Comparison of ENCODE assay signal across 8 mouse cellular contexts in the genomic region with DNA sequence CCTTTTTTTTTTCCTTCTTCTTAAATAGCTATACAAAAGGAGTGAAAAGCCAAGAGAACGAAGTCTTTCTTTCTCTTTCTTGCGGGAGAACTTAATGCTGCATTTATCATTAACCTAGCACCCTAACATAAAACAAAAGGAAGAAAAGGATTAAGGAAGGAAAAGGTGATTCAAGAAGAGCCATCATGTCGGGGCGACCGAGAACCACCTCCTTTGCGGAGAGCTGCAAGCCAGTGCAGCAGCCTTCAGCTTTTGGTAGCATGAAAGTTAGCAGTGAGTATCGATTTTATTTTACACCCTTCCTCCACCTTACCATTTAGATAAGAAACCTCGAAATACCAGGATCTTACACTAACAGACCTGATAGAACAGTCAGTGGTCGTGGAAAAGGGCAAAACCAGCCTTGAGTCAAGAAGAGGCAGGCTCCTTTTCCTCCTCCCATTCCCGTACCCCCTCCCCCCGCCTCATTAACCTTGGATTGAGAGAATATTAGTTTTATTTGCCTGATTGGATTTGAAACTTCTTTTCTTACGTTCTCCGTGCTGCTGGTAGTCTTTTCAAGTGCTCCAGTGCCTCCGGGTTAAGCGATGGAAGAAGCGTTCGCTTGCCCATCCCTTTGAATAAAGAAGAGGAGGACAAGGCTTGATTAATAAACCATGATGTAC. TPM values are rescaled to one million over a fixed set of nuclear protein-coding genes. Genes with fewer than 3 reads are reported as not detected.
A peak's percentile ranks its signal among the peaks of the same experiment; 100 is the strongest.
DNase-seq lines count a peak whose midpoint lies in the region; ATAC-seq lines count a peak whose summit lies in the region.

No protein-coding gene starts in this region.

- intact Hi-C loops in left cerebral cortex, postnatal 4 days (cut with DNase I) = loop anchor here (5.0 kb wide), 2 partner anchors 107 to 113 kb away; no protein-coding TSS in a partner anchor

- H3K4me1 ChIP-seq in brown adipose tissue, adult 24 weeks (ENCODE audit: control insufficient read depth, insufficient read depth, insufficient read length, low read length) = peaks cover 10% of the 10 kb centered on the region; the same call in 1 of the 2 replicates
- H3K4me1 ChIP-seq in heart, embryonic 15.5 days (replicated peaks) = peaks cover 30% of the 10 kb centered on the region
- peaks cover 46% of the 10 kb centered on the region for H3K4me1 ChIP-seq in liver, embryonic 15.5 days (replicated peaks)
- H3K4me1 ChIP-seq in stomach, embryonic 16.5 days (ENCODE audit: control insufficient read depth, insufficient read depth, low read length) = peaks cover 31% of the 10 kb centered on the region

- peak overlapping the region; percentile 78 for H3K4me2 ChIP-seq in heart, embryonic 15.5 days
- H3K4me2 ChIP-seq in liver, embryonic 15.5 days = peak overlapping the region; percentile 93
- peak overlapping the region; percentile 75 for H3K4me2 ChIP-seq in stomach, embryonic 16.5 days (ENCODE audit: low read depth, low read length)

- H3K36me3 ChIP-seq in heart, embryonic 15.5 days = no peaks in the 10 kb centered on the region
- H3K36me3 ChIP-seq in liver, embryonic 15.5 days (replicated peaks) = 0 out of 2 replicates have a peak, but pooled peaks cover 8% of the 10 kb centered on the region
- H3K36me3 ChIP-seq in stomach, embryonic 16.5 days (ENCODE audit: control insufficient read depth, insufficient read depth, low read length) = no peaks in the 10 kb centered on the region

- H3K9me3 ChIP-seq in heart, embryonic 15.5 days (replicated peaks) = no peaks in the 10 kb centered on the region
- H3K9me3 ChIP-seq in liver, embryonic 15.5 days (replicated peaks) = no peaks in the 10 kb centered on the region
- no peaks in the 10 kb centered on the region for H3K9me3 ChIP-seq in stomach, embryonic 16.5 days (replicated peaks; ENCODE audit: control insufficient read depth, low read length)

- 0% methylated on average over 17 of the region's 17 CpGs for WGBS in heart, embryonic 15.5 days
- WGBS in liver, embryonic 15.5 days (ENCODE audit: insufficient replicate concordance) = under 1% methylated on average over 17 of the region's 17 CpGs
- under 1% methylated on average over 17 of the region's 17 CpGs for WGBS in stomach, embryonic 16.5 days

- peak overlapping the region; percentile 80 for H3K4me3 ChIP-seq in brown adipose tissue, adult 24 weeks (ENCODE audit: insufficient read depth, low read depth, low read length)
- H3K4me3 ChIP-seq in heart, embryonic 15.5 days = peak overlapping the region; percentile 96
- peak overlapping the region; percentile 85 for H3K4me3 ChIP-seq in liver, embryonic 15.5 days (replicated peaks)
- H3K4me3 ChIP-seq in stomach, embryonic 16.5 days (replicated peaks; ENCODE audit: low read length) = peak overlapping the region; percentile 84

- H3K27me3 ChIP-seq in heart, embryonic 15.5 days = no peaks in the 10 kb centered on the region
- no peaks in the 10 kb centered on the region for H3K27me3 ChIP-seq in liver, embryonic 15.5 days
- H3K27me3 ChIP-seq in stomach, embryonic 16.5 days (ENCODE audit: control insufficient read depth, insufficient read depth, low read length) = no peaks in the 10 kb centered on the region

- DNase-seq in left cerebral cortex, postnatal 4 days = peak; percentile 10
- no peak for DNase-seq in left cerebral cortex, adult 8-10 months (ENCODE audit: low spot score in 2 of 2)
- DNase-seq in right cerebral cortex, postnatal 25 days = no peak
- no peak for DNase-seq in B cell, adult 2 months

- no peak for ATAC-seq in heart, embryonic 15.5 days (replicated peaks; ENCODE audit: insufficient number of reproducible peaks, insufficient read depth, low FRiP score, low read depth)
- ATAC-seq in liver, embryonic 15.5 days (ENCODE audit: insufficient read depth) = no peak
- ATAC-seq in stomach, embryonic 16.5 days (ENCODE audit: insufficient read depth, low FRiP score) = no peak

- H3K9ac ChIP-seq in heart, embryonic 15.5 days = peak overlapping the region; percentile 99
- peak overlapping the region; percentile 93 for H3K9ac ChIP-seq in liver, embryonic 15.5 days
- peak overlapping the region; percentile 72 for H3K9ac ChIP-seq in stomach, embryonic 16.5 days (ENCODE audit: low read length)

- peak overlapping the region; percentile 7 for H3K27ac ChIP-seq in brown adipose tissue, adult 24 weeks (replicated peaks; ENCODE audit: low read depth, low read length)
- peak overlapping the region; percentile 100 for H3K27ac ChIP-seq in heart, embryonic 15.5 days
- peak overlapping the region; percentile 99 for H3K27ac ChIP-seq in liver, embryonic 15.5 days (replicated peaks)
- peak overlapping the region; percentile 48; the same call in 1 of the 2 replicates for H3K27ac ChIP-seq in stomach, embryonic 16.5 days (ENCODE audit: low read length)

RNA-seq across cellular contexts. Expression of a gene that starts 1.7 kb away (rescaled TPM):
- total RNA-seq in left cerebral cortex, postnatal 4 days (2021) = 100 to 1,000 TPM; 267 to 269 TPM
- total RNA-seq in left cerebral cortex, adult 8-10 months (2022) = 100 to 1,000 TPM; 168 to 185 (median 177) TPM
- 32.5 and 47.5 TPM in 2 replicates for polyA plus RNA-seq in brown adipose tissue, adult 24 weeks (2012; ENCODE audit: insufficient read depth, insufficient read length, missing spikeins)
- 38.2 and 40.0 TPM in 2 replicates for polyA plus RNA-seq in heart, embryonic 15.5 days (2015; fragmentation: Nextera tagmentation; extraction: Ambion mirVana)
- polyA plus RNA-seq in liver, embryonic 15.5 days (2015; fragmentation: Nextera tagmentation; extraction: Ambion mirVana) = 10.7 and 11.3 TPM in 2 replicates
- polyA plus RNA-seq in stomach, embryonic 16.5 days (2015; fragmentation: Nextera tagmentation; extraction: Ambion mirVana) = 41.8 and 42.3 TPM in 2 replicates

Comparison
In these comparisons a context has a peak if more than half of its experiments do, and no peak if none do; other contexts are left out.
1. H3K27ac ChIP-seq: peak in every context shown above with its lines; median percentile 100 in heart, embryonic 15.5 days; 99 in liver, embryonic 15.5 days; 48 in stomach, embryonic 16.5 days; 7 in brown adipose tissue, adult 24 weeks.